Mouse (Mus musculus) mesoderm, embryonic 11.5 days (tissue): ENCODE measurements at regions not wholly inside any gene's neighbourhood (a gene's known extent, or its start where the extent isn't known, plus 50 kb on each side); places are given as distances from the start of the nearest gene placed in this dataset.

Source experiments
- DNase-seq: peaks from one replicate; pipeline ENCODE4 v3.0.0-alpha.2; 2012; ENCODE audit warnings: low read depth, low spot score

DNA sequence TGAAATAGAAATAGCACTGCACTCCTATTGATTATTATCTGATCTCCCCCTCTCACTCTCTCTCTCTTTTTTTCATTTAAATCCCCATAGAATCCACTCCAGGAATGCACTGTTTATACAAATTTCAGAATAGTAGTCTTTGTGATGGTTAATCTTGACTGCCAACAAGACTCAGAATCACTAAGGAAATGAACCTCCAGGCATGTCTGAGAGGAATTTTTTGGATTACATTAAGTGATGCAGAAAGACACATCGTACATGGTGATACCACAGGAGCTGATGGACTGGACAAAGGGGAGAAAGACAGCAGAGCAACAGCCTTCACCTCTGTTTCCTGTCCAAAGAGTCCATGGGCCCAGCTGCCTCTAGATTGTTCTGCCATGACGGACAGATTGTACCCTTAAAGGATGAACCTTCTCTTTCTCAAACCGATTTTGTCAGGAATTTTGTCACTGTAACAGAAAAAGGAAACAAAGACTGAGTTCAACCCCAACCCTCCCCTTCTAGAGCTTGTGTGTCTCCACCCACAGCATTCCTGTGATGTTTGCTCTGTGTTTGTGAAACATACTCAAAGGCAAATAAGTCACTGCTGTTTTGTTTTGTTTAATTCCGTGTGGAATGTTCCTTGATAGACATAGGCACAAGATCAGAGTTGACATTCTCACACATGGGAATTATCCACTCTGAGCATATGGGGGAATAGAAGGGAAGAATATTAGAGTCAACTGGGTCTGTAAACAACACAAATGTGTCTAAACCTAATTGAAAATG, 59.1 kb upstream of the Gm34302 start:
- DNase-seq = no peak

GRCm38 (mm10) chr3:63538881-63539280, 55.2 kb upstream of the Gm34302 start:
- DNase-seq = no peak

GRCm38 (mm10) chr3:63534141-63534540, 50.5 kb upstream of the Gm34302 start:
- no peak for DNase-seq
